Mouse (Mus musculus) intestine, postnatal 0 days (tissue): ENCODE results near the gene Bcar1. TPM values are rescaled to one million over a fixed set of nuclear protein-coding genes. Genes with fewer than 3 reads are reported as not detected.

ENCODE experiments used
- ATAC-seq: fragments of 200-750 bp; cut with Nextera tagmentation; 2 replicates; pipeline ENCODE4 v1.8.0; 2017; ENCODE audit warnings: mild to moderate bottlenecking, moderate TSS enrichment, moderate library complexity
- H3K27ac ChIP-seq: fragments of 300-500 bp; sonication (generic); 2 replicates; pipeline ENCODE4 v1.5.1; 2014; ENCODE audit warnings: mild to moderate bottlenecking, low read depth, low read length, moderate library complexity
- H3K27me3 ChIP-seq: fragments of 300-500 bp; sonication (generic); replicated peaks from 2 replicates; pipeline ENCODE4 v1.6.1; 2014; ENCODE audit warnings: low read length, mixed read lengths; ENCODE audit not compliant: control insufficient read depth, insufficient read depth
- H3K36me3 ChIP-seq: fragments of 300-500 bp; sonication (generic); 2 replicates; pipeline ENCODE4 v1.6.1; 2014; ENCODE audit warnings: mild to moderate bottlenecking, moderate library complexity; ENCODE audit not compliant: control insufficient read depth, insufficient read depth
- H3K4me1 ChIP-seq: fragments of 300-500 bp; sonication (generic); replicated peaks from 2 replicates; pipeline ENCODE4 v1.6.1; 2014; ENCODE audit warnings: antibody characterized with exemption, low read length, mixed read lengths; ENCODE audit not compliant: control insufficient read depth, insufficient read depth
- H3K4me2 ChIP-seq: fragments of 300-500 bp; sonication (generic); replicated peaks from 2 replicates; pipeline ENCODE4 v1.6.1; 2014; ENCODE audit warnings: low read depth, mild to moderate bottlenecking, moderate library complexity
- H3K4me3 ChIP-seq: fragments of 300-500 bp; sonication (generic); 2 replicates; pipeline ENCODE4 v1.5.1; 2014; ENCODE audit warnings: low read depth, low read length
- H3K9ac ChIP-seq: fragments of 300-500 bp; sonication (generic); 2 replicates; pipeline ENCODE4 v1.6.1; 2014; ENCODE audit warnings: mild to moderate bottlenecking, low read depth, low read length
- H3K9me3 ChIP-seq: fragments of 300-500 bp; sonication (generic); 2 replicates; pipeline ENCODE4 v1.6.1; 2016; ENCODE audit warnings: mixed run types; ENCODE audit not compliant: control insufficient read depth
- CTCF ChIP-seq: sonication (generic); IDR thresholded peaks from 2 replicates; pipeline ENCODE4 v1.5.1; 2016; ENCODE audit warnings: low read depth, mild to moderate bottlenecking, control low read depth, antibody characterized with exemption, moderate library complexity
- WGBS: fragments of 180-500 bp; shearing (Covaris S2); extraction: QIAGEN DNeasy Blood & Tissue Kit; methylation state at CpG from one replicate; pipeline ENCODE4 v1.1.7; 2014; 5-methylcytosine and 5-hydroxymethylcytosine counted together
- polyA plus RNA-seq: library from polyadenylated mRNA; unstranded; fragments of >200 nt; fragmentation: Nextera tagmentation; extraction: Ambion mirVana; gene quantifications from 2 replicates; pipeline ENCODE4 v1.2.1, GENCODE M21; 2015

Bcar1 gene
- polyA plus RNA-seq, 1 experiment from 2014 or later = 38.8 TPM

DNA sequence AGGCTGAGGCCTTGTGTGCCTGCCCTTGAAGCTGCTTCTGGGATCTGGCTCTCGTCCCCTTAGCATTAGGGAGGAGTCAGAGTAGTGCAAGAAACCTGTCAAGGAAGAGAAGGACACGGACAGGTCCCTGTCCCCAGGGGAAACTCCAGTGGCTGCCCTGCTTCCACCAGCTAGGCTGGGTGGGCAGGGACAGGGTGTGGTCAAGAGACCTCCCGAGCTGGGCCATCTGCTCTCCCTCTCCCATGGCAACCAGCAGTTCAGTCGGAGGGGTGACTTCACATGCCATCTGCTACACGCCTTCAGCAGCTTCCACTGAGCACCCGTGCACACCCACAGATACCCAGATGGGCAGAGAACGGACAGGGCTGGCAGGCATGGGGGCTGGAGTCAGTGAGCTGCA lies 7.3 kb downstream of the Bcar1 start:
- Histone ChIP-seq H3K27me3 (no peaks in the 10 kb centered on the region), H3K9ac (no peak overlapping the region), H3K36me3 (peaks cover 6% of the 10 kb centered on the region; the same call in 1 of the 2 replicates), H3K4me3 (no peak overlapping the region), H3K4me1 (peaks cover 47% of the 10 kb centered on the region), H3K9me3 (no peaks in the 10 kb centered on the region), H3K4me2 (no peak overlapping the region), H3K27ac (peak overlapping the region; percentile 61; the same call in 1 of the 2 replicates)
- no peak for TF ChIP-seq CTCF
- 46% methylated on average over 7 of the region's 7 CpGs for WGBS
- no peak for ATAC-seq

DNA sequence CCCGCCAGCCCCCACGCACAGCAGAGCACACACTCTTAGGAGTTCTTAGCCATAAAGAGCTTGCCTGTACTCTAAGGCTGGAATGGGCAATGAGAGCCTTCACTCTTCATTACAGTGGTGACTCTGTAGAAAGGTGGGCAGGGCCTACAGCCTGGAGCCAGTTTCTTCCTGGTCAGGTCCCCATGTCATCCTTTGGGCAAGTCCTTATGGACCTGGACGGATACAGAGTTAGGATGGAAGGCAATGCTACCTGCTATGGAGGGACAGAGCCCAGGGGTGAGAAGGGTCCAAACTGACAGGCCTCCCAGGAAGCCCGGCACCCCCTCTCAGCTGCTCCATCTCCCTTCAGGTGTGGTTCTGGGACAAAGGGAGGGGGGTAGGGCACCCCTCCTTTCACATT lies 7.8 kb downstream of the Bcar1 start:
- Histone ChIP-seq H3K4me1 (peaks cover 44% of the 10 kb centered on the region), H3K27me3 (no peaks in the 10 kb centered on the region), H3K27ac (peak overlapping the region; percentile 61), H3K4me3 (no peak overlapping the region), H3K9ac (no peak overlapping the region), H3K9me3 (no peaks in the 10 kb centered on the region), H3K36me3 (peaks cover 6% of the 10 kb centered on the region; the same call in 1 of the 2 replicates), H3K4me2 (peak overlapping the region; percentile 30)
- no peak for ATAC-seq
- WGBS = 74% methylated on average over 4 of the region's 4 CpGs
- TF ChIP-seq CTCF = no peak

DNA sequence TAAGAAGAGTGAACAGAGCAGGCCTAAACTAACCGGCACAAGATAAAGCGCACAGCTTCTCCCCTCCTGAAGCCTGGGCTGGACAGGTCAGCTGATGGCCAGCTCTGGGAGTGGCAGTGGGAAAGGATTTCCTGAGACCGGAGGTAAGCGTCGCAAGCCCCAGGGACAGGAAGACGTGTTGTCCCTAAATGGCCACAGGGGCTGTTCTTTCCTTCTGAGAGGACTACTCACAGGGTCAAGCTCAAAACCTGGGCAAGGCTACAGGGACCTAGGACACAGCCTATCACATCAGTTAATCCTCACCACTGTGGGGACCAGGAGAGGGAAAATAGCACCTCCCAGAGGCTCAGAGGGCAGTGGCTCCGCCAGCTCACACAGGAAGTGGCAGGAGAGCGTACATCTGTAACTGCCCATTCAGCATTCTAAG lies 8.3 kb downstream of the Bcar1 start:
- Histone ChIP-seq H3K36me3 (peaks cover 6% of the 10 kb centered on the region; the same call in 1 of the 2 replicates), H3K4me2 (peak overlapping the region; percentile 30), H3K4me3 (no peak overlapping the region), H3K4me1 (peaks cover 42% of the 10 kb centered on the region), H3K9ac (no peak overlapping the region), H3K27me3 (no peaks in the 10 kb centered on the region), H3K27ac (peak overlapping the region; percentile 61), H3K9me3 (no peaks in the 10 kb centered on the region)
- WGBS = 52% methylated on average over 8 of the region's 8 CpGs
- no peak for ATAC-seq
- TF ChIP-seq CTCF = peak; percentile 61

DNA sequence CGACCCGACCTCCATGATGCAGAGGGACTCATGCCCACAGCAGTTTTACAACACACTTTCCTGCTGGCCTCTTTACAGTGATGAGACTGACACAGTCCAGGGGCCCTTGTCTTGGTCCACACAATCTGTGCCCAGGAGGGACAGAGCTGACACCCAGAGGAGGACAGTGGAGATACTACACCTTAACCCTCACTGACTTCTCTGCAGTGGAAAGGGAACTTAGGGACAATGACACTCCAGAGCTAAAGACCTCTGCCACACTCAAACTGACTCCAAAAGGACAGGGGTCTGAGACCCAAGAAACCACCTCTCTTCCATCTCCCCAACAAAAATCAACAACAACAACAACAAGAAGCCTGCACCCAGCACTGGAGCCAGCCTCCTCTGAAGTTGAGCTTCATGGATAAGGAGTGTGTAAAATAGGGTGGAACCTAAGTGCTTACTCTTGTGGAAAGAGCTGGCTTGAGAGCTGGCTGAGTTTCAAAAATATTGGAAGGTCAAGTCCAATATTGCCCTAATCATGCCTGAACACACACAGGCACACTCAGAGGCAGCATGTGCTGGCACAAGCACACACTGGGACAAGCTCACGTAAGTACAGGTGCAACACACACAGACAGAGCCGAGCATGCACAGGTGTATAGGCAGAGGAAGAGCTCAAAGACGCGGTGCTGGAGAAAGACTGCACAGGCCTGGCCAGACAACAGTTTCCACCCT lies 9.2 kb downstream of the Bcar1 start:
- Histone ChIP-seq H3K27me3 (no peaks in the 10 kb centered on the region), H3K4me2 (peak overlapping the region; percentile 87; the same call in 1 of the 2 replicates), H3K36me3 (peaks cover 6% of the 10 kb centered on the region; the same call in 1 of the 2 replicates), H3K27ac (peak overlapping the region; percentile 46; the same call in 1 of the 2 replicates), H3K4me3 (no peak overlapping the region), H3K9ac (peak overlapping the region; percentile 35), H3K4me1 (peaks cover 46% of the 10 kb centered on the region), H3K9me3 (no peaks in the 10 kb centered on the region)
- peak; percentile 38; the same call in 1 of the 2 replicates for TF ChIP-seq CTCF
- ATAC-seq = no peak
- 50% methylated on average over 6 of the region's 6 CpGs for WGBS

DNA sequence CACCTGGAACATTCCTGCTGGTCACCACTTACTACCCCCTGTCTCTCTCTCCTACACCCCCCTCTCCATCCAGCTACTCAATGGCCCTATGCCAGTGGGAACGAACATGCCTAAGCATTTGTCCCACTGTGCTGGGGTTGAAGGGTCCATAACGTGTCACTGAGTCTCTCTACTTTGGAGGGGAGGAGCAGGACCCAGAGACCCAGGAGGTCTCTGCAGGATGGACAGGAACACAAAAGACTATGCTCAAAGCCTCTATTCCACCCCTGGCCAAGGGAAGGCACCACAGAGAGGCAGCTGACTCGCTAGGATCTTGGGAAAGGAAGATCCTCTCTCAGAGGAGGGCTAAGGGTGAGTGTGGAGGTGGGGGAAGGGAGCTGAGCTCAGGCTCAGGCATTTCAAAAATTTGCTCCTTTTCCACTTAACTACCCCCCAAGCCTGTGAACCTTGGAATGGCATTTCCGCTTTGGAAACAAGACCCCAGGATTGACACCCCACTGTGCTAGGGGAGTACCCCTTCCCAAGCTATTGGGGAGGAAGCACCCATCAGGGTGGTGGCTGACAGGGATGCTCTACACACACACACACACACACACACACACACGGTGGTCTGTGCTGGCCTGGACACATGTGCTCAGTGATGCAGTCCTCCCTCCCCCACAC lies 9.9 kb downstream of the Bcar1 start:
- no peak for ATAC-seq
- peaks cover 43% of the 10 kb centered on the region for H3K4me1 ChIP-seq
- H3K9ac ChIP-seq = no peak overlapping the region

DNA sequence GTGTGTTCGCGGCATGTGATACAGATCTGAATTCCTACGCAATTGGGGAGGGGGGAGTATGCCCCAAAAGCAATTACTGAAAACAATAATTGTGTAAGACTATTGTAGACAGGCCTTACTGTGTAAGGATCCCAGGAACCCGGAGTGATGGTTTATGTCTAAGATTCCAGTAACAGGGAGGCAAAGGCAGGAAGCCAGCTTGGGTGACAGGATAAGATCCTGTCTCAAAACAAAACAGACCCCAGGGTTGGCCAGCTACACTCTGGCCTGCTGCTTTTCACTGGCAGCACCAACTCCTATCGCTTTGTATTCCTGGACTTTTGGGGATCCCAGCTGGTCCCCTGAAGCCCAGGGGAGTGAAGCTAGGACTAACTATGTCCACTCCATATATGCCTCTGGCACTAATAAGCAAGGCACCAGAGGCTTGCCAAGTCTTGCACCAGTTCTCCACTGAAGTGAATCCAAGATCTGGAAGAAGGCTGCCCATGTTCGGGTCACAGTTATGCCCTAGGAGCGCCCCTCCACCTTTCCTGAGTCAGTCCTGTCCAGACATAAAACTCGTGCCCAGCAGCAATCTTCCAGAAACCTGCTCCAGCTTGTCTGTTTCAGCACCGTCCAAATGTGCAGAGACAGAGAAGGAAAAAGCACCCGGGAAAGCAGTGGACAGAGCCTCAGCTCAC lies 11.1 kb downstream of the Bcar1 start:
- no peak for TF ChIP-seq CTCF
- H3K9me3 ChIP-seq = no peaks in the 10 kb centered on the region
- WGBS = 31% methylated on average over 10 of the region's 10 CpGs
- H3K36me3 ChIP-seq = peaks cover 6% of the 10 kb centered on the region; the same call in 1 of the 2 replicates
- H3K27ac ChIP-seq = peak overlapping the region; percentile 96
- ATAC-seq = no peak
- H3K4me1 ChIP-seq = peaks cover 50% of the 10 kb centered on the region
- 0 out of 2 replicates have a peak overlapping the region, but pooled peaks have one; percentile 88 for H3K9ac ChIP-seq
- H3K27me3 ChIP-seq = no peaks in the 10 kb centered on the region
- H3K4me2 ChIP-seq = peak overlapping the region; percentile 87
- H3K4me3 ChIP-seq = peak overlapping the region; percentile 73

More for the DNA sequence above, 9.9 kb downstream of the Bcar1 start:
- Histone ChIP-seq H3K4me2 (peak overlapping the region; percentile 87; the same call in 1 of the 2 replicates), H3K4me3 (no peak overlapping the region), H3K27ac (peak overlapping the region; percentile 96; the same call in 1 of the 2 replicates), H3K36me3 (peaks cover 6% of the 10 kb centered on the region; the same call in 1 of the 2 replicates), H3K27me3 (no peaks in the 10 kb centered on the region), H3K9me3 (no peaks in the 10 kb centered on the region)
- no peak for TF ChIP-seq CTCF
- 37% methylated on average over 5 of the region's 5 CpGs for WGBS
